Mouse (Mus musculus) liver, embryonic 15.5 days (tissue): ENCODE results near the gene Kif20b. TPM values are rescaled to one million over a fixed set of nuclear protein-coding genes. Genes with fewer than 3 reads are reported as not detected.

Experiments used
- ATAC-seq: fragments of 200-750 bp; cut with Nextera tagmentation; 2 replicates; pipeline ENCODE4 v1.8.0; 2017; ENCODE audit warnings: moderate number of reproducible peaks, mild to moderate bottlenecking, moderate library complexity; ENCODE audit not compliant: insufficient read depth
- H3K27ac ChIP-seq: fragments of 300-500 bp; sonication (generic); replicated peaks from 2 replicates; pipeline ENCODE4 v1.5.1; 2015; ENCODE audit warnings: mild to moderate bottlenecking, inconsistent platforms
- H3K27me3 ChIP-seq: fragments of 300-500 bp; sonication (generic); 2 replicates; pipeline ENCODE4 v1.6.1; 2015; ENCODE audit warnings: mild to moderate bottlenecking, inconsistent platforms
- H3K36me3 ChIP-seq: fragments of 300-500 bp; sonication (generic); replicated peaks from 2 replicates; pipeline ENCODE4 v1.6.1; 2015; ENCODE audit warnings: moderate library complexity, mild to moderate bottlenecking, inconsistent platforms
- H3K4me1 ChIP-seq: fragments of 300-500 bp; sonication (generic); replicated peaks from 2 replicates; pipeline ENCODE4 v1.6.1; 2015; ENCODE audit warnings: inconsistent platforms
- H3K4me2 ChIP-seq: fragments of 300-500 bp; sonication (generic); 2 replicates; pipeline ENCODE4 v1.6.1; 2015; ENCODE audit warnings: moderate library complexity, mild to moderate bottlenecking, inconsistent platforms
- H3K4me3 ChIP-seq: fragments of 300-500 bp; sonication (generic); replicated peaks from 2 replicates; pipeline ENCODE4 v1.5.1; 2015; ENCODE audit warnings: mild to moderate bottlenecking, inconsistent platforms
- H3K9ac ChIP-seq: fragments of 300-500 bp; sonication (generic); 2 replicates; pipeline ENCODE4 v1.6.1; 2015; ENCODE audit warnings: moderate library complexity, mild to moderate bottlenecking, inconsistent platforms
- H3K9me3 ChIP-seq: fragments of 300-500 bp; sonication (generic); replicated peaks from 2 replicates; pipeline ENCODE4 v1.6.1; 2016; ENCODE audit warnings: inconsistent platforms
- WGBS: fragments of 180-500 bp; shearing (Covaris S2); methylation state at CpG from one replicate; pipeline ENCODE4 v1.1.7; 2015; ENCODE audit warnings: mixed read lengths; ENCODE audit not compliant: insufficient replicate concordance; 5-methylcytosine and 5-hydroxymethylcytosine counted together
- polyA plus RNA-seq: library from polyadenylated mRNA; unstranded; fragments of >200 nt; fragmentation: Nextera tagmentation; extraction: Ambion mirVana; gene quantifications from 2 replicates; pipeline ENCODE4 v1.2.1, GENCODE M21; 2015

Kif20b gene
- polyA plus RNA-seq, 1 experiment from 2014 or later, result 32.6 TPM

DNA sequence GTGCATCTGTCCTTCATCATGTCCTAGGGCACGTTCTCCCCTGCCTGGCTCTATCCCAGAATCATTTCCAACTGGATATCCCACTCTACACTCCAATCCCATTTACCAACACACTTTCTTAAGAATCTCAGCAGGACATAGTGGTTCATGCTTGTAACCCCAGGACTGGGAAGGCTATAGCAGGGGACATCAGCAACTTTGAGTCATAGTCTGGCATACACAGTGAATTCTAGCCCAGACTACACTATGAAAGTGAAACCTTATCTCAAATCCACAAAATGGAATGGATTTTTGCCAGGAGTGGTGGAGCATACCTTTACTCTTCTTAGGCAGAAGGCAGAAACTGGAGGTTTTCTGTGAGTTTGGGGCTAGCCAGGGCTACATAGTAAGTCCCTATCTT lies 30.6 kb upstream of the Kif20b start:
- 73% methylated on average over 1 of the region's 1 CpGs for WGBS
- ATAC-seq, result no peak
- no peaks in the 10 kb centered on the region for H3K4me1 ChIP-seq
- no peak overlapping the region for H3K4me2 ChIP-seq
- no peaks in the 10 kb centered on the region for H3K27me3 ChIP-seq
- no peaks in the 10 kb centered on the region for H3K36me3 ChIP-seq
- no peak overlapping the region for H3K9ac ChIP-seq
- no peak overlapping the region for H3K4me3 ChIP-seq
- H3K9me3 ChIP-seq, result no peaks in the 10 kb centered on the region
- no peak overlapping the region for H3K27ac ChIP-seq

GRCm38 (mm10) chr19:34895082-34895481 lies 27.1 kb upstream of the Kif20b start:
- no peaks in the 10 kb centered on the region for H3K27me3 ChIP-seq
- no peak overlapping the region for H3K4me3 ChIP-seq
- no peak overlapping the region for H3K9ac ChIP-seq
- H3K27ac ChIP-seq, result no peak overlapping the region
- no peaks in the 10 kb centered on the region for H3K36me3 ChIP-seq
- H3K9me3 ChIP-seq, result no peaks in the 10 kb centered on the region
- 26% methylated on average over 4 of the region's 4 CpGs for WGBS
- H3K4me1 ChIP-seq, result no peaks in the 10 kb centered on the region
- no peak for ATAC-seq
- H3K4me2 ChIP-seq, result no peak overlapping the region

- no peak overlapping the region for H3K4me2 ChIP-seq
- 74% methylated on average over 15 of the region's 15 CpGs for WGBS
These were observed 24.8 kb upstream of the Kif20b start for GRCm38 (mm10) chr19:34897082-34897965.

GRCm38 (mm10) chr19:34898941-34899340 lies 23.2 kb upstream of the Kif20b start:
- H3K4me1 ChIP-seq, result no peaks in the 10 kb centered on the region
- no peak overlapping the region for H3K4me3 ChIP-seq
- H3K27me3 ChIP-seq, result no peaks in the 10 kb centered on the region
- 73% methylated on average over 4 of the region's 4 CpGs for WGBS
- ATAC-seq, result no peak
- no peaks in the 10 kb centered on the region for H3K36me3 ChIP-seq
- H3K9me3 ChIP-seq, result no peaks in the 10 kb centered on the region
- no peak overlapping the region for H3K4me2 ChIP-seq
- H3K27ac ChIP-seq, result no peak overlapping the region
- no peak overlapping the region for H3K9ac ChIP-seq

More at GRCm38 (mm10) chr19:34897082-34897965, 24.8 kb upstream of the Kif20b start:
- no peaks in the 10 kb centered on the region for H3K4me1 ChIP-seq
- no peaks in the 10 kb centered on the region for H3K27me3 ChIP-seq
- no peak overlapping the region for H3K9ac ChIP-seq
- ATAC-seq, result no peak
- no peaks in the 10 kb centered on the region for H3K36me3 ChIP-seq
- H3K4me3 ChIP-seq, result no peak overlapping the region
- H3K9me3 ChIP-seq, result no peaks in the 10 kb centered on the region
- H3K27ac ChIP-seq, result no peak overlapping the region

DNA sequence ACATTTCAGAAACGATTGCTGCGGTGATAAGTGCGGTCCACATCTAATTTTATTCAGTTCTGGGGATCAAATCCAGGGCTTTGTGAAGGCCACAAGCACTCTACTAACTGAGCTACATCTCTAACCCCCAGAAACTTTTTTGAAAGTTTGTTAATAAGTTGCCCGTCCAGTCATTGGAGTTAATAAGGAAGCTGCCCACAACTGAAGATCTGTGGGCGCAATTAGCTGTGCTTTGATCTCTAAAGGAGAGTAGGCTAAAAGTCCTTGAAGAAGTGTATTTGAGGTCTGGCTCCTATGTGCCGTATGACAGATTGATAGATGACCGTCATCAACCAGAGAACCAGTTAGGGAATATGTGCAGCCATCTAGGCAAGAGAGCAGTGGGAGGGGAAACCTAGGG lies 20.9 kb upstream of the Kif20b start:
- 83% methylated on average over 7 of the region's 7 CpGs for WGBS
- Histone ChIP-seq H3K4me2 (no peak overlapping the region), H3K27ac (no peak overlapping the region), H3K36me3 (no peaks in the 10 kb centered on the region), H3K9me3 (no peaks in the 10 kb centered on the region), H3K4me1 (no peaks in the 10 kb centered on the region), H3K27me3 (no peaks in the 10 kb centered on the region), H3K4me3 (no peak overlapping the region), H3K9ac (no peak overlapping the region)
- ATAC-seq, result no peak

- Histone ChIP-seq H3K4me1 (no peaks in the 10 kb centered on the region), H3K27ac (no peak overlapping the region), H3K9ac (no peak overlapping the region), H3K36me3 (no peaks in the 10 kb centered on the region), H3K27me3 (no peaks in the 10 kb centered on the region), H3K9me3 (no peaks in the 10 kb centered on the region), H3K4me3 (no peak overlapping the region), H3K4me2 (no peak overlapping the region)
- ATAC-seq, result no peak
- WGBS, result 68% methylated on average over 2 of the region's 2 CpGs
These were observed 20.4 kb upstream of the Kif20b start for GRCm38 (mm10) chr19:34901735-34902134.

DNA sequence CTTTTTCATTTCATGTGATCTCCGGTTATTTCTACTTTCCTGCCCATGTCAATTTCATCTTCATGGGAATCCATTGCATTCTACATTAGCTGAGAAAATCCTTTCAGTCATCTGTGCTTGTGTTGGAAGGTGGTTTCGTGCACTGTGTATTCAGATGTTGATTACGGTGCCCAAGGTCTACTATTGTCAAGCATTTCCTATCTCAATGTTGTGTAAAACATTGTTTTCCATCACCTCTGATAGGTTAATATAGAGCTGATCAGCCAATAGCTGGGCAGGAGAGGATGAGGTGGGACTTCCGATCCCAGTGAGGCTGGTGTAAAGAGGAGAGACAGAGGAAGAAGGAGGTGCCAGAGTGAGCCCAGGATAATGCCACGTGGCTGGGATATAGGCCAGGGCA lies 18.1 kb upstream of the Kif20b start:
- Histone ChIP-seq H3K9me3 (no peaks in the 10 kb centered on the region), H3K27me3 (no peaks in the 10 kb centered on the region), H3K27ac (no peak overlapping the region), H3K4me2 (no peak overlapping the region), H3K36me3 (no peaks in the 10 kb centered on the region), H3K4me3 (no peak overlapping the region), H3K9ac (no peak overlapping the region), H3K4me1 (no peaks in the 10 kb centered on the region)
- 69% methylated on average over 5 of the region's 5 CpGs for WGBS
- ATAC-seq, result no peak

DNA sequence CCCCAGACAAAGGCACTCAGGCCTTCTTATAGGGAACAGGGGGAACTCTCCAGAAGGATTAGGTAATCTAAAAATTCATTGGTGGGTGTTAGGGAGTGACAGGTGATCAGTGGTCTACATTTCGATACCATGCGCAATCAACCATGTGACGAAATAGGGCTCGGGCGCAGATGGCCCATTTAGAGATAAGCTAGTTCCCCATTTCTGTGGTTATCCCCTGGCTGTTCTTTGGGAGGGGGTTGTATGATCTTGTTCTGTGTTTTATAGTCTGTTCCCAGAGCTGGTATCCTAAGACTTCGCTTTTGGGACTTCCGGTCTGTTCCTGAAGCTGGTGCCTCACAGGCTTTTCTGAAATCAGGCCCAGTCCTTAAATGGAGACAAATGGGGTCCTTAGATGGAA lies 16.7 kb upstream of the Kif20b start:
- H3K4me3 ChIP-seq, result no peak overlapping the region
- no peaks in the 10 kb centered on the region for H3K27me3 ChIP-seq
- H3K36me3 ChIP-seq, result no peaks in the 10 kb centered on the region
- H3K27ac ChIP-seq, result no peak overlapping the region
- H3K4me2 ChIP-seq, result no peak overlapping the region
- 25% methylated on average over 7 of the region's 7 CpGs for WGBS
- no peak for ATAC-seq
- no peaks in the 10 kb centered on the region for H3K9me3 ChIP-seq
- no peaks in the 10 kb centered on the region for H3K4me1 ChIP-seq
- no peak overlapping the region for H3K9ac ChIP-seq

DNA sequence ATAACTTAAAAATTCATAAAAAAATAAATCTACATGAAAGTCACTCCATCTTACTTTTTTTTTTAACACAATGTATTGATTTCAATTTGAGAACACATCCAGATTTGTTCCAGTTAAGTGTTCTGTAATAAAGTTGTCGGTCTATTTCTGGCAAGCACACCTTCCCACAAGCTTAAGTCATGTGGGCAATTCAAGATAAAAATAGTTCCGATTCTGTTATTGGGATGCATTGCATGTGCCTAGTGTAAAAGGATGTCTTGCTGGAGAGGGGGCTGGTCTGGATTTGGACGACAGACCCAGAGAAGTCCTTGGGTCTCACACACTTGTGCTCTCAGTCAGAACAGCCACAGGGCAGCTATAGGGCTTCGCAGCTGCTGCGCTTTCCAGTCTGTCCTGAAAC lies 15.4 kb upstream of the Kif20b start:
- no peaks in the 10 kb centered on the region for H3K4me1 ChIP-seq
- H3K27ac ChIP-seq, result no peak overlapping the region
- H3K9me3 ChIP-seq, result no peaks in the 10 kb centered on the region
- ATAC-seq, result no peak
- no peak overlapping the region for H3K9ac ChIP-seq
- WGBS, result 49% methylated on average over 5 of the region's 5 CpGs
- H3K4me3 ChIP-seq, result no peak overlapping the region
- H3K36me3 ChIP-seq, result no peaks in the 10 kb centered on the region
- H3K27me3 ChIP-seq, result no peaks in the 10 kb centered on the region
- no peak overlapping the region for H3K4me2 ChIP-seq

DNA sequence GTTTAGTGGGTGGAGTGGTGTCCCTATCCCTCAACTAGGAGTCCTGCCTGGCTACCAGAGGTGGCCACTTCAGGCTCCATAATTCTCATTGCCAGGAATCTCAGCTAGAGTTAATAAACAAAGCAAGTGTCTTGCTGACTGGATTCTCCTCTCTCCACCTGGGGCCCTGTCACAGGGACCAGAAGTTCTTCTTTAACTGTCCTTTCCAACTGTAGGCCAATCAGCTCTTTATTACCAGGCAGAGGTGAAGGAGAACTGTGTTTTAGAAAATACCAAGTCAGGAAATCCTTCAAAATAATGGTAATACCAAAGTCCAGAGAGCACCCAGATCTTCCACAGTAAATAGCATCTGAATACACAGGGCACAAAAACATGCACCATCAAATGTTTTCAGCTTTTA lies 9.8 kb upstream of the Kif20b start:
- ATAC-seq, result no peak
- H3K27me3 ChIP-seq, result no peaks in the 10 kb centered on the region
- no peak overlapping the region for H3K4me3 ChIP-seq
- no peak overlapping the region for H3K9ac ChIP-seq
- no peak overlapping the region for H3K27ac ChIP-seq
- no peaks in the 10 kb centered on the region for H3K9me3 ChIP-seq
- H3K4me1 ChIP-seq, result no peaks in the 10 kb centered on the region
- H3K4me2 ChIP-seq, result no peak overlapping the region
- no peaks in the 10 kb centered on the region for H3K36me3 ChIP-seq

GRCm38 (mm10) chr19:34920066-34920465 lies 2.1 kb upstream of the Kif20b start:
- WGBS, result 67% methylated on average over 4 of the region's 4 CpGs

DNA sequence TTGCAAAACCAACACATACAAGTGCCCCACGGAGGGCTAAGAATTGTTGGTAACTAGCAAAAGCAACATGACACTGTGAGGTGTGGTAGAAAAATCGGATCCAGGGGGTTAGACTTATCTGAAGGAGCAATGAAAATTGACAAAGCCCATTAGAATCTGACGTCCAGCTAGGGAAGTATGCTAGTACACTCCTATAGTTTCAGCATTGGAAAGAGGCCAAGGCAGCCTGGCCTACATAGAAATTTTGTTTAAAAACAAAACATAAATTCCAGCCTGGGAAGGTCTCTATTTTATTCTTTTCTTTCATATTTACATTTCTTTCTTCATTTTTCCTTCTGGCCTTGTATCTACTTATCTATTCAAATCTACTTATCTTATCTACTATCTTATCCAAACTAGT lies 1.6 kb upstream of the Kif20b start:
- WGBS, result 63% methylated on average over 3 of the region's 3 CpGs
- H3K4me3 ChIP-seq, result no peak overlapping the region
- H3K4me2 ChIP-seq, result no peak overlapping the region
- no peaks in the 10 kb centered on the region for H3K9me3 ChIP-seq
- no peak overlapping the region for H3K27ac ChIP-seq
- no peaks in the 10 kb centered on the region for H3K27me3 ChIP-seq
- no peak overlapping the region for H3K9ac ChIP-seq
- H3K36me3 ChIP-seq, result peaks cover 15% of the 10 kb centered on the region
- ATAC-seq, result no peak
- peaks cover 12% of the 10 kb centered on the region for H3K4me1 ChIP-seq

More at GRCm38 (mm10) chr19:34920066-34920465, 2.1 kb upstream of the Kif20b start:
- Histone ChIP-seq H3K4me3 (no peak overlapping the region), H3K4me2 (no peak overlapping the region), H3K36me3 (peaks cover 11% of the 10 kb centered on the region), H3K9ac (no peak overlapping the region), H3K9me3 (no peaks in the 10 kb centered on the region), H3K27ac (no peak overlapping the region), H3K27me3 (no peaks in the 10 kb centered on the region), H3K4me1 (peaks cover 12% of the 10 kb centered on the region)
- no peak for ATAC-seq
